Mouse (Mus musculus): ENCODE measurements around the gene Syne1.
"Not testable (repeated sequence)": the region's sequence is repeated elsewhere in the genome, so short reads cannot be mapped to it uniquely, and the experiment has no call there.

The Syne1 gene

DNA sequence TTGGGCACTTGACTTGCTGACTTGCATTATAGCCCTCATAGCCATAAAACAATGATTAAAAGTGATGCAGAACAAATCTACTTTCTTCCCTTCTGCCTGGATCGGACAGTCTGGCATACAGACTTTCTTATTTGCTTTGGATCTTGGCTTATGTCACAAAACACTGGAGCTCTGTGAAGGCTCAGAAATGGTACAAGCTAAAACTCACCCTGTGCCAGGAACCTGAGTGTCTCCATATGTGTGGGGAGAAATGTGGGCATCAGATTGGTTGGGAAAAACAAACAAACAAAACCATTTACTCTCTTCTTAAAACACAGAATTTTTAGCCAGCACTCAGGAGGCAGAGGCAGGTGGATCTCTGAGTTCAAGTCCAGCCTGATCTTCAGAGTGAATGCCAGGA lies 30.6 kb downstream of the Syne1 start:
- DNase-seq (ENCODE audit: low spot score): no peak

GRCm38 (mm10) chr10:5515330-5515729 lies 36.0 kb downstream of the Syne1 start:
- DNase-seq (ENCODE audit: low spot score): peak; percentile 12

DNA sequence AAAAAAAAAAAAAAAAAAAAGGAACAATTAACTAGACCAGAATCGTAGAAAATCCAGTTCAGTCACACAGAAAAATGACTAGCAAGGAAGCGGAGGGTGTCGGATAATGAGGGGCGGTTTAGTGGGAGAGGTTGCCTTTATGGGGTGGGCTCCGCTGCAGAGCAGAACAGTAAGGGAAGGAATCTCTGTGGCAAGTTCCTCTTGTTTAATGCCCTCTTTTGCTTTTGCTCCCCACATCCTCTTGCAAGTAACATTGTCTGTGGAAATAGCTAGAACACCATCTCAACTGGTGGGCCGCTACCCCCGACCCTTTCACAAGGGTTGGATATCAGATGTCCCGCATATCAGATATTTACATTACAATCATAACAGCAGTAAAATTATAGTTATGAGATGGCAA lies 37.1 kb downstream of the Syne1 start:
- DNase-seq (ENCODE audit: low spot score): no peak

GRCm38 (mm10) chr10:5512285-5512684 lies 39.0 kb downstream of the Syne1 start:
- no peak for DNase-seq (ENCODE audit: low spot score)

DNA sequence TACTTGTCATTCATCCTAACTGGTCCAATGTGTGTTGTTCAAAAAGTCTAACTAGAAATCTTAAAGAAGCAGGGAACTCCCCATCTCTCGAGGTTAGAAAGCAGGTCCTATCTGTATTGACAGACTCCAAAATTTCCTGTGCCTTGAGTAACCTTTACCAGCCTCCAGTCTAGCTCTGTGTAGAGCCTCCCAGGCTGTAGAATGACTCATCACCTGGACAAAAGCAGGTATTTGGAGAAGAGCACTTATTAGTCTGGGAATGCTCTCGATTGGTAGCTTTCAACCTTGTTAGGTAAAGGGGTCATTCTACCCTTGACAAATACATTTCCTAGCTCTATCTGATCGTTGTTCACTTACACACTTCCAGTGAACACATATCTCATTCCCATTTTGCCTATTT lies 39.9 kb downstream of the Syne1 start:
- no peak for DNase-seq (ENCODE audit: low spot score)

- no peak for DNase-seq (ENCODE audit: low spot score)
These were observed 43.8 kb downstream of the Syne1 start for GRCm38 (mm10) chr10:5507478-5507877.

DNA sequence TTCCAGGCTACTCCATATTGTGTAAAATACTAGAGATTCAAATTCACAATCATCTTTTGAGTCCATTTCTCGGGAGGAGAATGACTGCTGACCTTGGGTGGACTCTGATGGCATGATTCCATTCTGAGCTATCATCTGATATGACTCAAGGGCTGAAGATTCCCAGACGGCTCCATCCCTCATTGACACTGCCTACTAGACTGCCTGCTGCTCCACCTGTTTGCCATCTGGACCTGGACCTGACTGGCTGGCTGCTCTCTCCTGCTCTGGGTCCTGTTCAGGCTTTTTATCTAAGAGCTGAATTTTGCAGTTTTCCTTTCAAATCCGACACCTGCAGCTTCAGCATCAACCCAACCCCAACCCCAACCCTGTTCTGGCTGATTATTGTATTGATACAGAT lies 46.5 kb downstream of the Syne1 start:
- no peak for DNase-seq (ENCODE audit: low spot score)

DNA sequence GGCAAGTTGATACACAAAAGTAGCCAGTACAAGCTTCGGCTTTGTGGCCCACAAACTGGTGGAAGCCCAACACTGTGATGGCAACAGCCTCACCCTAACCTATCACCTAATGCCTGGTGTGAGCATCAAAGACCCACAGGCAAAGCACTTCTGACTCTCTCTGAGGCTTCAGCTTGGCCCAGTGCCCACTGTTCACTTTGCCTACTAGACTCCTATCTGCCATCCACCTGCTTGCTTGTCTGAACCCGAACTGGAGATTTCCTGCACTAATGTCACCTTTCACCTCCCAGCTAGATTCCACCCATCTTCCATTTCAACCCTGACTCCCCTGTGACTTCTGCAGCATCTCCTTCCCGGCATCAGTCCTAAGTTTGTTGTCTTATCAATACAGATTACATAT lies 47.4 kb downstream of the Syne1 start:
- DNase-seq (ENCODE audit: low spot score): no peak

GRCm38 (mm10) chr10:5499684-5500369 lies 51.5 kb downstream of the Syne1 start:
- DNase-seq (ENCODE audit: low spot score): not testable (repeated sequence)

DNA sequence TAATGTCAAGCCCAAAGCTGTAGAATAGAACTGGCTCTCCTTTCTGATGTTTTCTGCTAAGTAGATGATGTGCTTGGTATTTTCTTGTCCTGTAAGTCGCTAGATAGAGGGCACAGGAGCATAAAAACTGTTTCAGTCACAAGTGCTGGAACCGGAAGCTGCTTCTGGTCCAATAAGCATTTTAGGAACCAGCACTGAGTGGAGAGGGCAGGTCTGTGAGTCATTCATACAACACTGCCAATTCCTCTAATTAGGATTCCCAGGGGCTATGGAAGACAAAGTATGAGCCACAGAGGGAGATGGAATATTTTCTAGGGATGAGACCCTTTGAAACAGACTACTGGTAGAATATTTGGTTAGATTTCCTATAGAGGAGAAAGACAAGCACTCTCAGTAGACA lies 53.4 kb downstream of the Syne1 start:
- DNase-seq (ENCODE audit: low spot score): no peak

DNA sequence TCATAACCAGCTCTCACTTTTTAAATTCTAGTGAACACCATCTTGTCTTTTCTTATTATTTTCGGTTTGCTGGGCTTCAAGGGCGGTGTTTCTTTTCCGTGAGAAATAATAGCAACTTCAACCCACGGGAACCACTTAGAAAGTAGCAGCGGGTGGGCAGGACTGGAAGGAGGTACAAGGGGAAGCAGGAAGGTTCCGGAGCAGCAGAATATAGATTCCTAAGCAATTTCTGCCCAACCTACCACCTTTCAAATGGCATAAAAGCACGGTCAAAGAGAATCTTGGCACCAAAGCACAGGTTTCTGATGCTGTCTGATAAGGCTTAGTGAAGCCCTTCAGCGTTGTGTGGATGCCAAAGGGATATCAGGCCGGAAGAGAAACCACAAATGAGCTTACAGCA lies 60.2 kb downstream of the Syne1 start:
- DNase-seq (ENCODE audit: low spot score): no peak

DNA sequence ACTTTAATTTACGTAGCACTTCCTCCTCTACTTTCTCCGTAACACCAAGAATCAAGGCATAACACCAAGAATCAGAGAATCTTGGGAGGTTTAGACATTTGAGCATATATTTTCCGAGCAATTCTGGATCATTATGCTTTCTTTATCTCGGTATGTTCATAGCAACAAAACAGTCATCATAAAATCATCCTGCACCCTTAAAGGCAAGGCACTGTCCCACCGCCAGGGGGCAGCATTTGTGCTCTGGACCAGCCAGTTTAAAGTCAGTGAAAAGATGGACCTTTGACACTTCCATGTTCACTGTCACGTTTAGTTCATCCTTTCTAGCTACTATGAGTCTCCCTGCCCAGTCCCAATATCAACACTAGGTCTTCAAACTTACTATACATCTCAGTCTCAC lies 61.3 kb downstream of the Syne1 start:
- no peak for DNase-seq (ENCODE audit: low spot score)

GRCm38 (mm10) chr10:5488097-5488496 lies 63.2 kb downstream of the Syne1 start:
- no peak for DNase-seq (ENCODE audit: low spot score)

DNA sequence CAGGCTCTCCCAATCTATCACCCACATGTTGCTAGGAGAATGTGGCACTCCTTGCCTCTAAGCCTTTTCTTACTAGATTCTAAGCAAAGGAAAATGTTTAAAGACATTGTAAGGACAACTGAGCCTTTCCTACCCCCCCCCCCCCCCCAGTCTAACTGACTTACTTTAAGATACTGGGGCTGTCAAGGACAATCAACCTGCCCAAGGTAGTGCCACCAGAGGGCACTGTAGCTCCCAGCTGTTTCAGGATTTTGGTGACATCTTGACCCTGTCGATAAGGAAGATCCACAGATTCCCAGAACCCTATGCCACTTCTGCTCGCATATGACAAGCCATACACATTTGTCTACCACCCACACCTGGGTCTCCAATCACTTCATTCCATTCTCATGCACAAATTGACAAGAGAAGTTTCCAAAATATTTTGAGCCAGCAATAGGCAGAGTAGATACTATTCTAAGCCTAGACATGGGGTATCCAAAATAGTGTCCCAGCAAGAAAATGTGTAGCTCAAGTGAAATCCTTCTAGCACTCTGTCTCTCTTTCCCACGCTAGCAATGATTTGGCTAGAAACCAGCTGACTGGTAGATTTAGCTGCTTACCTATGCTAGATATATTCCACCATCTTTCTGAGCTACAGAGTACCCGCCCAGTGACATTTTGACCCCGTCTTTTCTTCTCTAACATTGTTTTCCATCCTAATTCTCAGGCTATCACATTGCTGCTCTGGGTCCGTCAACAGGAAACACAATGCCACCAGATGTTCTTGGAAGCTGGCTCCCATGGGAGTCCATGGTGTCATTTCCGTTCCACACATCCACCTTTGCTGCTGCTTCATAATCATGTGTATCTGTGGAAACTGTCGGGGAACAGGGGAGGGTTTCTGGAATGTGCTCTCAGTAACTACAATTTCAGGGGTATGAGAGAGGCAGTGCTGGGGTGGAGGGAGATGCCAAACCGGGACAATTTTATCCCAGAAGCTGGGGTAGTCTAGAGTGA lies 70.4 kb downstream of the Syne1 start:
- no peak for DNase-seq (ENCODE audit: low spot score)

DNA sequence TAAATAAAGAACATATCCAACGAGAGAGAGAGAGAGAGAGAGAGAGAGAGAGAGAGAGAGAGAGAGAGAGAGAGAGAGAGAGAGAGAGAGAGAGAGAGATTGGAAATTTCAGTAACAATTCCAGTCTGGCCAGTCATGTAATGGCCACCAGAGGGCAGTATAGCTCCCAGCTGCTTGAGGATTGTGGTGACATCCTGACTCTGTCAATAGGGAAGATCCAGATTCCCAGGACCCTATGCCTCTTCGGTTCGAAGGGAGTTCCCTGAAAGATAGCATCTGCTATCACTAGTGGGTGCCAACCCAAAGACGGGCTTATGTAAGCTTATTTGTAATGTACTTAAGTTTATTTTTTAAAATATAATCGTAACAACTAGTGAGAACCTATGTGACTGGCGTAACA lies 71.2 kb downstream of the Syne1 start:
- DNase-seq (ENCODE audit: low spot score): peak; percentile 38

DNA sequence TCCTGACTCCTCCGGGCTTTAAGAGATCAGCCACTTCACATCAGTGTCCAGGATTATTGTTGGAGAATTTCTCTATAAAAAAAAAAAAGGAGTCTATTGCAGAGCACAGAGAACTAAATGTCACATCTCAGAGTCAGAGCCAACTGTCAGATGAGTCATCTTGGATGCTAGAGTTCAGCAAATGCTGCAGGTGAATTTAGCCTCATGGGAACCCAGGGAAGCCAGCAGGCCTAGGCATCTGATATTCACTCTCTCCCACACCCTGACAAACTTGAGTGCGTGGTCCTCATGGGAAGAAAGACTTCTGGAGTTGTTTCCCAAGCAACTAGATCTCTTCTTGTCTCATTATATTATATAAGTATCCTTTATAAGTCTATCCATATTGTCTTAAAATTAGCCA lies 82.6 kb downstream of the Syne1 start:
- DNase-seq (ENCODE audit: low spot score): no peak

DNA sequence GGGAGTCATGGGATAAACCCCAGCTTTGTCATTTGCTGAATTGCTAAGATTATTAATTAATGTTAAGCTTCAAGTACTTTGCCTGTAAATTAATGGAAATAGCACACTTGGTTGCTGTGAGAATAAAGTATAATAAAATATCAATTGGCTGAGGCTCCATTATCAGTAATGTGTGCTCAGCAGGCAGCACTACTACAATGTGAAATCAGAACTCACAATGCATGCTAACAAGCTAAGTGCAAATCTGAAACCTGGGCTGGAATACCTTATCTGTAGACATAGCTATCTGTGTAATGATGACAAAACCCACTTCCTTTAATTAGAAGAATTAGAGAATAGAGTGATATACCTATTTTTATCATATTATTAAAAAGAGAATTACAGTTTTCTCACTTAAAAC lies 97.5 kb downstream of the Syne1 start:
- no peak for DNase-seq (ENCODE audit: low spot score)

DNA sequence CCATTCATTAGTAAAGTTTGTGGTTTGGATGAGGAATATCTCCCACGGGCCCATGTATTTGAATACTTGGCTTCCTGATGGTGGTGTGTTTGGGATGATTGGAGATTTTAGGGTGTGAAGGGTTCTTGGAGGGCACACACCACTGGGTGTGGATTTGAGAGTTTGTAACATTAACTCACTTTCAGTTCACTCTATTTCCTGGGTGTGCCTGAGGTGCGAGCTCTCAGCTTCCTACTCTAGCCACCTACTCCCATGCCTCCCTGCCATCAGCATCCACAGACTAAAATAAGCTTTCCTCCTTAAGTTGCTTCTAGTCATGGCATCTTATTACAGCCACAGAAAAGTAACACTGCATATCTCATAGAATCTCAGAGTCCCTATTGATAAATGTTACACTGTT lies 101.3 kb downstream of the Syne1 start:
- DNase-seq (ENCODE audit: low spot score): no peak

GRCm38 (mm10) chr10:5447950-5448716 lies 103.1 kb downstream of the Syne1 start:
- peak; percentile 3 for DNase-seq (ENCODE audit: low spot score)

DNA sequence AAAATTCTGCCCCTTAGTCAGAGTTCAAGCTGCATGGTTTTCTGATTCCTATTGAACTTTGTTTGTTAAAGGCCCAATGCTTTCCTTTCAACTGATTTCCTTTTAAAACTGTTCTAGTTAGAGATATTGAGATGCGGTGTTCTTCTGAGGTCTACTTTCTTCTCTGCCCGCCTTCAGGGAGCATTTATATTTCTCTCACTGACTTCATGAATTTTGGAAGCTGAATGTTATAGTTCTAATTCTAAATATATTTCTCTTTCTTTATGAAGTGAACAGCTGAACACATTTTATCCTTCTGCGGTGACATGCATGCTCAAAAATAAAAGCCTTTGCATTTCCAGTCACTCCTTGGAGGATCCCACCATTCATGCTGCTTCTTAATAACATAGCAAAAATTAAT lies 106.0 kb downstream of the Syne1 start:
- no peak for DNase-seq (ENCODE audit: low spot score)

DNA sequence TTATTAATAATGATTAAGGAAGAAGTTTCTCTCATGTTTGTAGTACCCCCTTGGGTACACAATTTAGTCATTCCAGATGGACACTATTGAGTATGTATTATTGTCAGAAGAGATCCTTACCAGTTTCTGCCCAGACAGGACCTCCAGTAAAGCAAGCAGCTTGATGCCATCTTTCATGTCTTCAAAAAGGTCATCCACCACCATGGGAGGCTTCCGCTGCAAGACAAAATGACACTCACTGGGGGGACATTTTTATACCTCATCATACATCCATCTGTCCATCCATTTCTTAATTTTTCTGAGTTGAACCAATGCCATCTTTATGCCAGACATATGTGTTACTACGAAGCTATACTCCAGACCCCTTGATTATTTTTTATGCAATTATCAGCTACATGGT lies 108.3 kb downstream of the Syne1 start:
- DNase-seq (ENCODE audit: low spot score): no peak

GRCm38 (mm10) chr10:5439802-5440350 lies 111.4 kb downstream of the Syne1 start:
- no peak for DNase-seq (ENCODE audit: low spot score)

All from lung, postnatal 25 days (tissue).